Mouse (Mus musculus): ENCODE measurements around the gene Ccr3. TPM values are rescaled to one million over a fixed set of nuclear protein-coding genes. Genes with fewer than 3 reads are reported as not detected.
"Not testable (repeated sequence)": the region's sequence is repeated elsewhere in the genome, so short reads cannot be mapped to it uniquely, and the experiment has no call there.

The Ccr3 gene
- not detected in 2 replicates for polyA plus RNA-seq (2016; fragmentation: Nextera tagmentation; extraction: Ambion mirVana)

DNA sequence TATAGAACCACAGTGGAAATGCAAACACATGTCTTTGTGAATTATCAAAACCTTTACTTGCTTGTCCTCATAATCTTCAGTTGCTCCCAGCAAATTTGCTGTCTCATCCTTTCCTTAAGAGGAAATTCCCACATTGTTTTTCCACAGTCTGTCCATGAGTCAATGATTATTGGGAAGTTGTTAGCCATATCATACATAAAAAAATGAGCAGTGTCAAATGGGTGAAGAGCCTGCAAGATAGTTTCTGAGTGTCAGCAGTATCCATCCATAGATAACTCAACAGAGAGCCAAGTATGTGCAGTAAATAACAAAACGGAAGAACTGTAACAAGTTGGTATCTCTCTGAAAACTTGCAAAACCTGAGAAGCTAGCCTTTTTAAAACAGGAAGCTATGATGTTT is at the start of gene Ccr3:
Gene Ccr3, plus strand, starts transcription at position 301 of the 400 bp plus-strand sequence.
- no peak within 1 kb of the TSS for H3K4me2 ChIP-seq (replicated peaks)
- H3K4me3 ChIP-seq, result no peak within 1 kb of the TSS
- no peaks in the 10 kb centered on the region for H3K27me3 ChIP-seq
- 88% methylated on average over 1 of the region's 1 CpGs for WGBS
- no peaks in the 10 kb centered on the region for H3K4me1 ChIP-seq
- no peak within 1 kb of the TSS for H3K9ac ChIP-seq
- no peaks in the 10 kb centered on the region for H3K9me3 ChIP-seq (replicated peaks)
- H3K27ac ChIP-seq, result no peak within 1 kb of the TSS
- H3K36me3 ChIP-seq, result no peaks in the 10 kb centered on the region
- no peak for ATAC-seq (ENCODE audit: low FRiP score)

- Histone ChIP-seq H3K4me1 (no peaks in the 10 kb centered on the region), H3K4me3 (no peak overlapping the region), H3K27me3 (no peaks in the 10 kb centered on the region), H3K9ac (no peak overlapping the region), H3K27ac (no peak overlapping the region), H3K4me2 (replicated peaks) (no peak overlapping the region), H3K9me3 (replicated peaks) (no peaks in the 10 kb centered on the region), H3K36me3 (no peaks in the 10 kb centered on the region)
- 75% methylated on average over 2 of the region's 2 CpGs for WGBS
- ATAC-seq (ENCODE audit: low FRiP score), result no peak
Measured at GRCm38 (mm10) chr9:123975630-123976029, 46.1 kb upstream of the Ccr3 start.

- H3K4me3 ChIP-seq, result no peak overlapping the region
- no peak for ATAC-seq (ENCODE audit: low FRiP score)
- no peaks in the 10 kb centered on the region for H3K36me3 ChIP-seq
- no peak overlapping the region for H3K4me2 ChIP-seq (replicated peaks)
- H3K27me3 ChIP-seq, result no peaks in the 10 kb centered on the region
- no peak overlapping the region for H3K27ac ChIP-seq
- no peaks in the 10 kb centered on the region for H3K4me1 ChIP-seq
- H3K9ac ChIP-seq, result no peak overlapping the region
- 79% methylated on average over 9 of the region's 9 CpGs for WGBS
- H3K9me3 ChIP-seq (replicated peaks), result no peaks in the 10 kb centered on the region
Measured at GRCm38 (mm10) chr9:123976876-123977663, 44.7 kb upstream of the Ccr3 start.

DNA sequence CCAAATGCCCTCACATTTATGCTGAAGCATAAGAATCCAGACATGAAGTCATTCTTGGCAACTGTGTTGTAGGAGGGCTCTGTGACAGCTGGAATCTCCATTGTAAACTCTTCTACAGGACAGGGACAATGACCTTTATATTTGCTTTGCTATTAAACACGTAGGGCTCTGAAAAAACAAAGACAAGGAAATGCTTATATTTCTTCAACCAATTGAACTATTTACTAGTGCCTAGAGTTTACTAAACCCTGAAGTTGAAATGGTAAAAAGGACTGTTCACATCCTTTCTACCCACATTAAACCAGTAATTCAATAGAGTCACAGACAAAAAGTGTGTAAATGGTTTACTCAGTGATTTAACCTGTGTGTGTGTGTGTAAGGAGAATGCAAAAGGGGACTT is 43.5 kb upstream of the Ccr3 start, which contains the start of gene Ccr1l1:
Gene Ccr1l1, minus strand, starts transcription at position 101 of the 400 bp plus-strand sequence.
- Histone ChIP-seq H3K9me3 (replicated peaks) (no peaks in the 10 kb centered on the region), H3K4me3 (no peak within 1 kb of the TSS), H3K4me1 (no peaks in the 10 kb centered on the region), H3K27ac (no peak within 1 kb of the TSS), H3K27me3 (no peaks in the 10 kb centered on the region), H3K36me3 (no peaks in the 10 kb centered on the region), H3K9ac (no peak within 1 kb of the TSS), H3K4me2 (replicated peaks) (no peak within 1 kb of the TSS)
- ATAC-seq (ENCODE audit: low FRiP score), result no peak
- WGBS, result 80% methylated on average over 1 of the region's 1 CpGs

DNA sequence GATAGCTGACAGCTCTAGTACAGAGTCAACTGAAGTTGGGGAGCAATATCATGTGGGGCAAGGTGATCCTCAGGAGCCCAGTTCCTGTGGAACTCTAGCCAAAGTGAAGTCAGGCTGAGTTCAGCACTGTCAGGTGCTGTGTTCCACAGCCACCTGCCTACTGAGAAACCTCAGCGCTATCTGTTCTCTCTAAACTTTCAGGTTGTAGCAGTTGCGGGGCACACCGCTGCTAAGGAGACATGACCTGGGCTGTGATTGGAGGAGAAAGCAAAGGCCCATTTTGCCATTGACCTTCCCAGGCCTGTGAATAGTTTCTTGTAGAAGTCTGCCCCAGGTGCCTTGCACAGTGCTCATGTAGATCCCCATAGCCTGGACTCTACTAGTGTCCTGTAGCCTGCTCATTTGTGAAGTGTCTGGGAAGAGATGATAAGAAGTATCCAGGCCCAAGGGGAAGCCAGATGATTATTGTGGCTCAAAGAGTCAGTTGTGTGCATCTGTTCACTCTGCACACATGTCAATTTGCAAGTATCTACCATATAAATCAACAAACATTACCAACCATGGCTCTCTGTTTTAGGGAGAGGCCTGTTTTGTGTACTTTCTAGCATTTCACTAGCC is 40.8 kb upstream of the Ccr3 start:
- not testable (repeated sequence) for H3K4me1 ChIP-seq; H3K27me3 ChIP-seq; H3K9me3 ChIP-seq (replicated peaks); H3K36me3 ChIP-seq; ATAC-seq (ENCODE audit: low FRiP score); H3K4me3 ChIP-seq; H3K9ac ChIP-seq; H3K4me2 ChIP-seq (replicated peaks); H3K27ac ChIP-seq
- no CpG with 5 or more reads among the region's 3 CpGs for WGBS

DNA sequence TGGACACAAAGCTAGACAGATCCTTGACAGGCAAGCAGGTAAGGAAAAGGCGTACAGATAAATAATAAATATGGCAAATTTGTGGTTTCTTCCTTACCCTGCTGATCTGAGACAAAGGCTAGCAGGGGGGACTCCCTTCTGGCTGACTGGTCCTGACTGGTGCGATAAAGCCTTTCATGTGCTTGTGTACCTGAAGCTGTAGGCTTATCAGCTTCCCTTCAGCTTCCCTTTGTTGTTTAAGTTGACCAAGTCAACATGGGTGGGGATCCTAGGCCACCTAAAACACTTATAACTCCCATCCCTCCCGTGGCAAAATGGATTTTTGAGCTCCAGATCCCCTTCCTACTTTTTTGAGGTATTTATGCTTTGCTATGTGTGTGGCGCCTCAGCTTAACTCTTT is 39.9 kb upstream of the Ccr3 start:
- no peak overlapping the region for H3K27ac ChIP-seq
- H3K4me1 ChIP-seq, result no peaks in the 10 kb centered on the region
- H3K27me3 ChIP-seq, result no peaks in the 10 kb centered on the region
- no peaks in the 10 kb centered on the region for H3K36me3 ChIP-seq
- no peaks in the 10 kb centered on the region for H3K9me3 ChIP-seq (replicated peaks)
- H3K9ac ChIP-seq, result no peak overlapping the region
- H3K4me2 ChIP-seq (replicated peaks), result no peak overlapping the region
- ATAC-seq (ENCODE audit: low FRiP score), result no peak
- 79% methylated on average over 4 of the region's 4 CpGs for WGBS
- H3K4me3 ChIP-seq, result no peak overlapping the region

GRCm38 (mm10) chr9:123982720-123983119 is 39.1 kb upstream of the Ccr3 start:
- WGBS, result 83% methylated on average over 1 of the region's 1 CpGs
- no peak overlapping the region for H3K27ac ChIP-seq
- H3K4me1 ChIP-seq, result no peaks in the 10 kb centered on the region
- H3K9me3 ChIP-seq (replicated peaks), result no peaks in the 10 kb centered on the region
- H3K4me3 ChIP-seq, result no peak overlapping the region
- no peak overlapping the region for H3K9ac ChIP-seq
- no peaks in the 10 kb centered on the region for H3K27me3 ChIP-seq
- H3K4me2 ChIP-seq (replicated peaks), result no peak overlapping the region
- no peak for ATAC-seq (ENCODE audit: low FRiP score)
- no peaks in the 10 kb centered on the region for H3K36me3 ChIP-seq

- no peaks in the 10 kb centered on the region for H3K27me3 ChIP-seq
Measured at GRCm38 (mm10) chr9:123984943-123985342, 36.8 kb upstream of the Ccr3 start.

DNA sequence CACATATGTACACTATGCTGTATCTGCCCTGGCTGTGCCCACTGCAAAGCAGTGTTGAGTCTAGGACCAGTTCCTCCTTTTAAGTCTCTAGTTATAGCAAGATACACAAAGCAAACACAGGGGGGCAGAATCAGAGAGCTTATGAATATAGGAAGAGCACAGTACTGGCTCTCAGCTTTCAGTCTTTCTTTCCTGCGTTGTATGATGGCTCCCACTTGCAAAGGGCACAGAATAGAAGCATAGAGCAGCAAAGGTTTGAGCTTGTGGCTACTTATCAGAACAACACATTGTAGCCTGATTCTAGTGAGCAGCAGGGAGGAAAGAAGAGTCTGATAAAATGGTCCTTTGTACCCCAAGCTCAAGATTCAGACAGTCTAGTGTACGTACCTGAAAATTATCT is 35.6 kb upstream of the Ccr3 start:
- Histone ChIP-seq H3K36me3 (no peaks in the 10 kb centered on the region), H3K27ac (no peak overlapping the region), H3K4me3 (no peak overlapping the region), H3K27me3 (no peaks in the 10 kb centered on the region), H3K4me1 (no peaks in the 10 kb centered on the region), H3K4me2 (replicated peaks) (no peak overlapping the region), H3K9ac (no peak overlapping the region), H3K9me3 (replicated peaks) (no peaks in the 10 kb centered on the region)
- 88% methylated on average over 2 of the region's 2 CpGs for WGBS
- no peak for ATAC-seq (ENCODE audit: low FRiP score)

More at GRCm38 (mm10) chr9:123984943-123985342, 36.8 kb upstream of the Ccr3 start:
- H3K27ac ChIP-seq, result no peak overlapping the region
- H3K4me1 ChIP-seq, result no peaks in the 10 kb centered on the region
- H3K4me2 ChIP-seq (replicated peaks), result no peak overlapping the region
- no peak overlapping the region for H3K9ac ChIP-seq
- no peaks in the 10 kb centered on the region for H3K36me3 ChIP-seq
- H3K9me3 ChIP-seq (replicated peaks), result no peaks in the 10 kb centered on the region
- no peak for ATAC-seq (ENCODE audit: low FRiP score)
- H3K4me3 ChIP-seq, result no peak overlapping the region

GRCm38 (mm10) chr9:123989671-123990070 is 32.1 kb upstream of the Ccr3 start:
- H3K9ac ChIP-seq, result no peak overlapping the region
- H3K27me3 ChIP-seq, result no peaks in the 10 kb centered on the region
- H3K9me3 ChIP-seq (replicated peaks), result no peaks in the 10 kb centered on the region
- H3K4me3 ChIP-seq, result no peak overlapping the region
- no peak overlapping the region for H3K4me2 ChIP-seq (replicated peaks)
- WGBS, result 94% methylated on average over 2 of the region's 3 CpGs
- H3K27ac ChIP-seq, result no peak overlapping the region
- no peaks in the 10 kb centered on the region for H3K36me3 ChIP-seq
- H3K4me1 ChIP-seq, result no peaks in the 10 kb centered on the region
- ATAC-seq (ENCODE audit: low FRiP score), result no peak

DNA sequence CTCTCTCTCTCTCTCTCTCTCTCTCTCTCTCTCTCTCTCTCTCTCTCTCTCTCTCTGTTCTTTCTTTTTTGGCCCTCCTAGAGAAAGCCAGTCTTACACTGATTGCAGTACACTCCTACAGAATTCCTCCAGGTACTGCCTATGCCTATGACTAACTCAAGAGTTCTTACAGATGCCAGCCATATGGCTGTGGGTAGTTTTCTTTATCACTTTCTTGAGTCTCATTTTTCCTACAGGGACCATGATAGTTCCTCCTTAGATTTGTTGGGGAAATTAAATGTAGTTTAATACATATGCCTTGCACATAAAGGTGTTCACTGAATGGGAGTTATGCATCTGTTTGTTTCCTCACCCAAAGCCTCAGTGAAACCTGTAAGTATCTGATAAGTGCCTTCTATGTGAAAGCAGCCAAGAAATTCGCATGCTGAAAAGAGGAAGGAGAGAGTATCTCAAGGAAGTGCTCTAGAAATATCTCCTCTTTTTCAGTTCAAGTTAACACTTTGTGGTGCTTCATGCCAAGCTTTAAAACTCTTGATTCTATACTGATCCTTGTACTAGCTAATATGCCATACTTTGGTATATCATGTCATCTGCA is 30.4 kb upstream of the Ccr3 start:
- Histone ChIP-seq H3K9me3 (replicated peaks) (no peaks in the 10 kb centered on the region), H3K4me3 (no peak overlapping the region), H3K36me3 (no peaks in the 10 kb centered on the region), H3K27ac (no peak overlapping the region), H3K4me1 (no peaks in the 10 kb centered on the region), H3K27me3 (no peaks in the 10 kb centered on the region), H3K9ac (no peak overlapping the region), H3K4me2 (replicated peaks) (no peak overlapping the region)
- ATAC-seq (ENCODE audit: low FRiP score), result no peak
- 66% methylated on average over 1 of the region's 1 CpGs for WGBS

- no peak for ATAC-seq (ENCODE audit: low FRiP score)
Measured at GRCm38 (mm10) chr9:123997719-123998118, 24.1 kb upstream of the Ccr3 start.

More at GRCm38 (mm10) chr9:123997719-123998118, 24.1 kb upstream of the Ccr3 start:
- no peaks in the 10 kb centered on the region for H3K9me3 ChIP-seq (replicated peaks)
- H3K4me2 ChIP-seq (replicated peaks), result no peak overlapping the region
- H3K4me3 ChIP-seq, result no peak overlapping the region
- WGBS, result 78% methylated on average over 3 of the region's 3 CpGs
- H3K36me3 ChIP-seq, result no peaks in the 10 kb centered on the region
- H3K4me1 ChIP-seq, result no peaks in the 10 kb centered on the region
- no peaks in the 10 kb centered on the region for H3K27me3 ChIP-seq
- no peak overlapping the region for H3K27ac ChIP-seq
- H3K9ac ChIP-seq, result no peak overlapping the region

Data from hindbrain, embryonic 12.5 days (tissue).